In genomic region chr9:90226742-90227096, GRCm38 (mm10) we compare ENCODE assay signal across 12 mouse cellular contexts. TPM values are rescaled to one million over a fixed set of nuclear protein-coding genes. Genes with fewer than 3 reads are reported as not detected.
DNase-seq lines count a peak whose midpoint lies in the region; ATAC-seq and TF ChIP-seq lines count a peak whose summit lies in the region.
"Had no signal": no experiment of that assay in that cellular context is flagged by ENCODE, and none has a peak within 500 bp of the region (broad histone marks: within the 10 kb centered on the region; RNA-seq: fewer than 3 reads in every experiment).

No protein-coding gene starts in this region.

- WGBS in intestine, embryonic 15.5 days: 80% methylated on average over 2 of the region's 2 CpGs
- 76% methylated on average over 2 of the region's 2 CpGs for WGBS in intestine, postnatal 0 days
- 69% methylated on average over 2 of the region's 2 CpGs for WGBS in lung, embryonic 16.5 days
- 76% methylated on average over 2 of the region's 2 CpGs for WGBS in stomach, embryonic 16.5 days

- peaks cover 13% of the 10 kb centered on the region for H3K36me3 ChIP-seq in intestine, embryonic 15.5 days
- H3K36me3 ChIP-seq in intestine, postnatal 0 days (ENCODE audit: control insufficient read depth, insufficient read depth): peaks cover 47% of the 10 kb centered on the region
- H3K36me3 ChIP-seq in lung, embryonic 16.5 days (ENCODE audit: control insufficient read depth, insufficient read depth, low read length): peaks cover 28% of the 10 kb centered on the region
- H3K36me3 ChIP-seq in stomach, embryonic 16.5 days (ENCODE audit: control insufficient read depth, insufficient read depth, low read length): peaks cover 11% of the 10 kb centered on the region

- TF ChIP-seq POLR2A in cortical plate, adult 2 months (IDR thresholded peaks at IDR 0.05; ENCODE audit: extremely low read depth, insufficient read depth, low read length): no peak

- no peaks in the 10 kb centered on the region for H3K9me3 ChIP-seq in intestine, embryonic 15.5 days
- H3K9me3 ChIP-seq in intestine, postnatal 0 days (ENCODE audit: control insufficient read depth): no peaks in the 10 kb centered on the region
- H3K9me3 ChIP-seq in lung, embryonic 16.5 days (ENCODE audit: control insufficient read depth, low read length): no peaks in the 10 kb centered on the region
- no peaks in the 10 kb centered on the region for H3K9me3 ChIP-seq in stomach, embryonic 16.5 days (replicated peaks; ENCODE audit: control insufficient read depth, low read length)
- H3K9me3 ChIP-seq: forebrain, embryonic 15.5 days; hindbrain, embryonic 10.5 days had no signal

- no peak for DNase-seq in lung, postnatal 36 days
- DNase-seq in cerebellum, adult 11 months: no peak
- DNase-seq: cerebellum, postnatal 36 days; layer of hippocampus, adult 9-11 months; right cerebral cortex, postnatal 4 days had no signal

- H3K27me3 ChIP-seq in intestine, embryonic 15.5 days (replicated peaks): no peaks in the 10 kb centered on the region
- H3K27me3 ChIP-seq in intestine, postnatal 0 days (replicated peaks; ENCODE audit: control insufficient read depth, insufficient read depth, low read length): no peaks in the 10 kb centered on the region
- no peaks in the 10 kb centered on the region for H3K27me3 ChIP-seq in lung, embryonic 16.5 days (ENCODE audit: control insufficient read depth, insufficient read depth, low read depth, low read length)
- no peaks in the 10 kb centered on the region for H3K27me3 ChIP-seq in stomach, embryonic 16.5 days (ENCODE audit: control insufficient read depth, insufficient read depth, low read length)
- H3K27me3 ChIP-seq: forebrain, embryonic 15.5 days had no signal

- no peaks in the 10 kb centered on the region for H3K4me1 ChIP-seq in intestine, embryonic 15.5 days (replicated peaks)
- no peaks in the 10 kb centered on the region for H3K4me1 ChIP-seq in intestine, postnatal 0 days (replicated peaks; ENCODE audit: control insufficient read depth, insufficient read depth, low read length)
- no peaks in the 10 kb centered on the region for H3K4me1 ChIP-seq in lung, embryonic 16.5 days (replicated peaks; ENCODE audit: control insufficient read depth, insufficient read depth, low read length)
- peaks cover 7% of the 10 kb centered on the region for H3K4me1 ChIP-seq in cortical plate, adult 2 months (ENCODE audit: control insufficient read depth, insufficient read depth, low read length)
- H3K4me1 ChIP-seq in stomach, embryonic 16.5 days (ENCODE audit: control insufficient read depth, insufficient read depth, low read length): no peaks in the 10 kb centered on the region
- H3K4me1 ChIP-seq: forebrain, embryonic 15.5 days; hindbrain, embryonic 10.5 days had no signal

- H3K27ac ChIP-seq in intestine, embryonic 15.5 days: no peak overlapping the region
- H3K27ac ChIP-seq in intestine, postnatal 0 days (ENCODE audit: low read depth, low read length): no peak overlapping the region
- H3K27ac ChIP-seq in lung, embryonic 16.5 days (ENCODE audit: low read length): 0 out of 2 replicates have a peak overlapping the region, but pooled peaks have one; percentile 37
- H3K27ac ChIP-seq in cortical plate, adult 2 months (ENCODE audit: insufficient read depth, low read length): peak overlapping the region; percentile 73
- H3K27ac ChIP-seq in stomach, embryonic 16.5 days (ENCODE audit: low read length): no peak overlapping the region
- H3K27ac ChIP-seq: forebrain, embryonic 15.5 days; hindbrain, embryonic 10.5 days had no signal

- H3K9ac ChIP-seq in intestine, embryonic 15.5 days: no peak overlapping the region
- no peak overlapping the region for H3K9ac ChIP-seq in intestine, postnatal 0 days (ENCODE audit: low read depth, low read length)
- H3K9ac ChIP-seq in lung, embryonic 16.5 days (ENCODE audit: low read length): no peak overlapping the region
- H3K9ac ChIP-seq in stomach, embryonic 16.5 days (ENCODE audit: low read length): no peak overlapping the region
- H3K9ac ChIP-seq: forebrain, embryonic 15.5 days had no signal

- 0 out of 2 replicates have a peak, but pooled peaks have one; percentile 10 for ATAC-seq in intestine, embryonic 15.5 days
- ATAC-seq in intestine, postnatal 0 days: no peak
- 0 out of 2 replicates have a peak, but pooled peaks have one; percentile 8 for ATAC-seq in lung, embryonic 16.5 days (ENCODE audit: low read depth)
- ATAC-seq in stomach, embryonic 16.5 days (ENCODE audit: insufficient read depth, low FRiP score): 0 out of 2 replicates have a peak, but pooled peaks have one; percentile 27
- ATAC-seq: forebrain, embryonic 15.5 days had no signal

- no peak overlapping the region for H3K4me2 ChIP-seq in intestine, embryonic 15.5 days (replicated peaks)
- H3K4me2 ChIP-seq in intestine, postnatal 0 days (replicated peaks; ENCODE audit: low read depth): no peak overlapping the region
- H3K4me2 ChIP-seq in lung, embryonic 16.5 days (ENCODE audit: low read depth, low read length): no peak overlapping the region
- H3K4me2 ChIP-seq in stomach, embryonic 16.5 days (ENCODE audit: low read depth, low read length): no peak overlapping the region
- H3K4me2 ChIP-seq: forebrain, embryonic 15.5 days had no signal

- H3K4me3 ChIP-seq in intestine, embryonic 15.5 days (replicated peaks): no peak overlapping the region
- no peak overlapping the region for H3K4me3 ChIP-seq in intestine, postnatal 0 days (ENCODE audit: low read depth, low read length)
- no peak overlapping the region for H3K4me3 ChIP-seq in lung, embryonic 16.5 days (ENCODE audit: low read length)
- 0 out of 2 replicates have a peak overlapping the region, but pooled peaks have one; percentile 6 for H3K4me3 ChIP-seq in cortical plate, adult 2 months (ENCODE audit: insufficient read depth, low read length)
- H3K4me3 ChIP-seq in stomach, embryonic 16.5 days (replicated peaks; ENCODE audit: low read length): no peak overlapping the region
- H3K4me3 ChIP-seq: forebrain, embryonic 15.5 days; hindbrain, embryonic 10.5 days had no signal

- TF ChIP-seq CTCF in intestine, postnatal 0 days (IDR thresholded peaks at IDR 0.05; ENCODE audit: low read depth): no peak
- TF ChIP-seq CTCF in cortical plate, adult 2 months (IDR thresholded peaks at IDR 0.05; ENCODE audit: extremely low read depth, insufficient read depth, low read length): no peak

RNA-seq across cellular contexts. Expression of gene Tbc1d2b, which starts 43.9 kb away (rescaled TPM):
- 14.6 and 14.9 TPM in 2 replicates for polyA plus RNA-seq in intestine, embryonic 15.5 days (2015; fragmentation: Nextera tagmentation; extraction: Ambion mirVana)
- 5.2 and 6.6 TPM in 2 replicates for polyA plus RNA-seq in intestine, postnatal 0 days (2015; fragmentation: Nextera tagmentation; extraction: Ambion mirVana)
- polyA plus RNA-seq in lung, embryonic 16.5 days (2015; fragmentation: Nextera tagmentation; extraction: Ambion mirVana): 19.3 and 20.9 TPM in 2 replicates
- 10.4 and 11.4 TPM in 2 replicates for polyA plus RNA-seq in cortical plate, adult 2 months (2012; rRNA removed)
- 15.1 and 15.4 TPM in 2 replicates for polyA plus RNA-seq in stomach, embryonic 16.5 days (2015; fragmentation: Nextera tagmentation; extraction: Ambion mirVana)

Comparison
In these comparisons a context has a peak if more than half of its experiments do, and no peak if none do; other contexts are left out.
1. H3K27ac ChIP-seq: peak in lung, embryonic 16.5 days (single experiment) and cortical plate, adult 2 months (single experiment); none in intestine, embryonic 15.5 days (single experiment), intestine, postnatal 0 days (single experiment) and stomach, embryonic 16.5 days (single experiment).